ENCODE assay signal across 20 mouse cellular contexts in genomic region chr12:26367361-26367760, GRCm38 (mm10). TPM values are rescaled to one million over a fixed set of nuclear protein-coding genes. Genes with fewer than 3 reads are reported as not detected.
DNase-seq lines count a peak whose midpoint lies in the region; ATAC-seq and TF ChIP-seq lines count a peak whose summit lies in the region.
"Had no signal": no experiment of that assay in that cellular context is flagged by ENCODE, and none has a peak within 500 bp of the region (broad histone marks: within the 10 kb centered on the region; RNA-seq: fewer than 3 reads in every experiment).

No protein-coding gene starts in this region.

- peak overlapping the region; percentile 19 for H3K27ac ChIP-seq in lung, embryonic 16.5 days (ENCODE audit: low read length)
- H3K27ac ChIP-seq in kidney, adult 2 months (ENCODE audit: insufficient read depth, low read depth, low read length), result no peak overlapping the region
- H3K27ac ChIP-seq: embryonic facial prominence, embryonic 12.5 days; forebrain, embryonic 10.5 days; hindbrain, embryonic 14.5 days; neural tube, embryonic 15.5 days; stomach, postnatal 0 days had no signal

- no peak for TF ChIP-seq POLR2A in kidney, adult 2 months (IDR thresholded peaks at IDR 0.05; ENCODE audit: low read depth, low read length)

- H3K4me3 ChIP-seq in lung, embryonic 16.5 days (ENCODE audit: low read length), result no peak overlapping the region
- H3K4me3 ChIP-seq in kidney, adult 2 months (ENCODE audit: insufficient read depth, low read depth, low read length), result no peak overlapping the region
- H3K4me3 ChIP-seq: embryonic facial prominence, embryonic 12.5 days; forebrain, embryonic 10.5 days; left cerebral cortex, adult 2 months; limb, embryonic 12.5 days; neural tube, embryonic 15.5 days had no signal

- H3K4me1 ChIP-seq in lung, embryonic 16.5 days (replicated peaks; ENCODE audit: control insufficient read depth, insufficient read depth, low read length), result peaks cover 31% of the 10 kb centered on the region
- no peaks in the 10 kb centered on the region for H3K4me1 ChIP-seq in kidney, adult 2 months (ENCODE audit: control insufficient read depth, insufficient read depth, low read length)
- H3K4me1 ChIP-seq: embryonic facial prominence, embryonic 12.5 days had no signal

- 66% methylated on average over 2 of the region's 2 CpGs for WGBS in lung, embryonic 16.5 days
- 55% methylated on average over 2 of the region's 2 CpGs for WGBS in kidney, adult 2 months

- H3K9me3 ChIP-seq in lung, embryonic 16.5 days (ENCODE audit: control insufficient read depth, low read length), result no peaks in the 10 kb centered on the region
- H3K9me3 ChIP-seq: embryonic facial prominence, embryonic 12.5 days; forebrain, embryonic 10.5 days; limb, embryonic 12.5 days; neural tube, embryonic 15.5 days had no signal

- peak; percentile 34 for DNase-seq in gastrocnemius, postnatal 25 days
- no peak for DNase-seq in gastrocnemius, postnatal 4 days (ENCODE audit: low spot score in 2 of 2)
- no peak for DNase-seq in lung, postnatal 14 days
- peak; percentile 66 for DNase-seq in kidney, adult 2 months
- DNase-seq in urinary bladder, postnatal 14 days (ENCODE audit: low spot score), result no peak
- DNase-seq in spleen, adult 12 weeks (ENCODE audit: low spot score), result no peak
- no peak for DNase-seq in frontal cortex, postnatal 36 days (ENCODE audit: low spot score in 2 of 2)
- DNase-seq: adrenal gland, postnatal 25 days; cerebellum, postnatal 36 days; liver, postnatal 0 days; right cerebral cortex, adult 18-20 months; thymus, postnatal 25 days had no signal

- no peak overlapping the region for H3K4me2 ChIP-seq in lung, embryonic 16.5 days (ENCODE audit: low read depth, low read length)
- H3K4me2 ChIP-seq: embryonic facial prominence, embryonic 12.5 days; hindbrain, embryonic 14.5 days; limb, embryonic 12.5 days; neural tube, embryonic 15.5 days had no signal

- H3K27me3 ChIP-seq in lung, embryonic 16.5 days (ENCODE audit: control insufficient read depth, insufficient read depth, low read depth, low read length), result no peaks in the 10 kb centered on the region
- H3K27me3 ChIP-seq in kidney, adult 2 months (replicated peaks; ENCODE audit: control insufficient read depth, insufficient read depth, low read length), result no peaks in the 10 kb centered on the region
- H3K27me3 ChIP-seq: embryonic facial prominence, embryonic 12.5 days; limb, embryonic 12.5 days; neural tube, embryonic 15.5 days had no signal

- TF ChIP-seq CTCF in kidney, adult 2 months (conservative IDR thresholded peaks at IDR 0.05; ENCODE audit: insufficient read depth, insufficient read length, low read depth, low read length), result no peak

- no peak overlapping the region for H3K9ac ChIP-seq in lung, embryonic 16.5 days (ENCODE audit: low read length)
- H3K9ac ChIP-seq: embryonic facial prominence, embryonic 12.5 days; hindbrain, embryonic 14.5 days; limb, embryonic 12.5 days; liver, postnatal 0 days; neural tube, embryonic 15.5 days had no signal

- peak; percentile 43 for ATAC-seq in lung, embryonic 16.5 days (ENCODE audit: low read depth)
- ATAC-seq: liver, postnatal 0 days had no signal

- no peaks in the 10 kb centered on the region for H3K36me3 ChIP-seq in lung, embryonic 16.5 days (ENCODE audit: control insufficient read depth, insufficient read depth, low read length)
- H3K36me3 ChIP-seq in kidney, adult 2 months (ENCODE audit: control insufficient read depth, insufficient read depth, low read length), result no peaks in the 10 kb centered on the region

RNA-seq across cellular contexts. Expression of gene Rnf144a, which starts 47.7 kb away (rescaled TPM):
- 1 to 10 TPM; 7.0 to 8.7 TPM for total RNA-seq in gastrocnemius, postnatal 25 days (2021)
- total RNA-seq in gastrocnemius, postnatal 4 days (2021), result 10 to 100 TPM; 47.7 to 48.2 TPM
- 49.5 and 51.3 TPM in 2 replicates for polyA plus RNA-seq in lung, embryonic 16.5 days (2015; fragmentation: Nextera tagmentation; extraction: Ambion mirVana)
- polyA plus RNA-seq in kidney, adult 2 months (2012; rRNA removed), result 12.6 and 12.7 TPM in 2 replicates

Comparison
In these comparisons a context has a peak if more than half of its experiments do, and no peak if none do; other contexts are left out.
1. DNase-seq: peak in gastrocnemius, postnatal 25 days (single experiment) and kidney, adult 2 months (single experiment); none in gastrocnemius, postnatal 4 days (0 of 2), lung, postnatal 14 days (single experiment), urinary bladder, postnatal 14 days (single experiment), spleen, adult 12 weeks (single experiment) and frontal cortex, postnatal 36 days (0 of 2).
2. RNA of gene Rnf144a, which starts 47.7 kb away (total RNA-seq): 47.7 to 48.2 TPM in gastrocnemius, postnatal 4 days; 7.0 to 8.7 TPM in gastrocnemius, postnatal 25 days; every median in the first group is over 4 times any median in the second.